Mouse (Mus musculus) lung, adult 2 months (tissue): ENCODE measurements around the gene Slc22a1.

Experiments used
- CTCF ChIP-seq: fragments of 200-500 bp; IDR thresholded peaks from 2 replicates; pipeline ENCODE4 v1.5.1; 2011; ENCODE audit warnings: mild to moderate bottlenecking, low read length, control low read depth; ENCODE audit not compliant: insufficient read depth
- POLR2A ChIP-seq: fragments of 200-500 bp; IDR thresholded peaks from 2 replicates; pipeline ENCODE4 v1.6.1; 2011; ENCODE audit warnings: low read depth, mild to moderate bottlenecking, control low read depth, low read length, borderline replicate concordance; ENCODE audit errors: extremely low read depth

DNA sequence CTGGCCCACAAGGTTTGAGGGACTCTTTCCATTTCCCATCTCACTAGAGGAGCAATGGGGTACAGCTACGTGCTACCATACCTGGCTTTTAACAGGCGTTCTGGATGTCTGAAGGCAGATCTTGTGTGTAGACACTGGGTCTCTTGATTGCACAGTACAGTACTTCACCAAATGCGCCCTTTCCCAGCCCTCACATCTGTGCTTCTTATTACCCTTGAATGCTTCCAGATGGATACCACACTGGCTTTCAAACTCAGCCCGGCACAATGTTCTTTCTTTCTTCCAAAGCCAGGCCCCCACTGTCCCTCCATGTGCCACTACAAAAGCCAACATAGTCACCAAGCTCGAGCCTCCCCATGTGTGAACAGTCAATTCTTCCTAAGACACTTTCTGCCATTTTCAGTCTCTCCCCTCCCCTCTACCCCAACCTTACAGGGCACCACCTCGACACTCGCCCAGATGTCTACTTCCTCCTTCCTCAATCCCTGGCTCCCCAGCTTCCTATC is 3.3 kb downstream of the Slc22a1 start:
- no peak for TF ChIP-seq CTCF
- TF ChIP-seq POLR2A, result no peak
